Mouse (Mus musculus): ENCODE results near the gene Lypd6b. TPM values are rescaled to one million over a fixed set of nuclear protein-coding genes. Genes with fewer than 3 reads are reported as not detected.
A peak's percentile ranks its signal among the peaks of the same experiment; 100 is the strongest.

Gene Lypd6b
- 3.0 and 3.1 TPM in 2 replicates for polyA plus RNA-seq (2015; fragmentation: Nextera tagmentation; extraction: Ambion mirVana)

- Histone ChIP-seq H3K9me3 (replicated peaks) (no peaks in the 10 kb centered on the region), H3K27ac (no peak within 1 kb of the TSS), H3K36me3 (ENCODE audit: poor library complexity, severe bottlenecking) (no peaks in the 10 kb centered on the region), H3K9ac (peak within 1 kb of the TSS; percentile 73), H3K4me3 (peak within 1 kb of the TSS; percentile 66), H3K4me2 (peak within 1 kb of the TSS; percentile 100), H3K27me3 (peaks cover 37% of the 10 kb centered on the region), H3K4me1 (peaks cover 21% of the 10 kb centered on the region)
- WGBS: under 1% methylated on average over 70 of the region's 79 CpGs
- ATAC-seq: peak; percentile 62
These were observed at the start of gene Lypd6b for GRCm38 (mm10) chr2:49787376-49788050. Lypd6b (plus strand) TSS chr2:49787688.

- Histone ChIP-seq H3K9ac (no peak overlapping the region), H3K9me3 (replicated peaks) (no peaks in the 10 kb centered on the region), H3K36me3 (ENCODE audit: poor library complexity, severe bottlenecking) (peaks cover 82% of the 10 kb centered on the region), H3K4me2 (no peak overlapping the region), H3K27me3 (no peaks in the 10 kb centered on the region), H3K4me1 (peaks cover 33% of the 10 kb centered on the region), H3K4me3 (no peak overlapping the region), H3K27ac (no peak overlapping the region)
- WGBS: 92% methylated on average over 5 of the region's 5 CpGs
- ATAC-seq: no peak
These were observed 48.4 kb upstream of the Lypd6b start for GRCm38 (mm10) chr2:49739046-49739445.

GRCm38 (mm10) chr2:49741026-49741425 lies 46.5 kb upstream of the Lypd6b start:
- no peak overlapping the region for H3K9ac ChIP-seq
- no peak overlapping the region for H3K4me2 ChIP-seq
- no peaks in the 10 kb centered on the region for H3K9me3 ChIP-seq (replicated peaks)
- H3K27me3 ChIP-seq: no peaks in the 10 kb centered on the region
- no peak for ATAC-seq
- H3K4me3 ChIP-seq: no peak overlapping the region
- peak overlapping the region; percentile 83 for H3K27ac ChIP-seq
- H3K4me1 ChIP-seq: peaks cover 49% of the 10 kb centered on the region
- 81% methylated on average over 6 of the region's 6 CpGs for WGBS
- H3K36me3 ChIP-seq (ENCODE audit: poor library complexity, severe bottlenecking): peaks cover 88% of the 10 kb centered on the region

GRCm38 (mm10) chr2:49741895-49742734 lies 45.4 kb upstream of the Lypd6b start:
- Histone ChIP-seq H3K4me3 (no peak overlapping the region), H3K27ac (peak overlapping the region; percentile 83), H3K9me3 (replicated peaks) (no peaks in the 10 kb centered on the region), H3K9ac (no peak overlapping the region), H3K36me3 (ENCODE audit: poor library complexity, severe bottlenecking) (peaks cover 91% of the 10 kb centered on the region), H3K4me1 (peaks cover 49% of the 10 kb centered on the region), H3K4me2 (no peak overlapping the region), H3K27me3 (no peaks in the 10 kb centered on the region)
- peak; percentile 75 for ATAC-seq
- whole genome bisulfite sequencing: 64% methylated on average over 16 of the region's 16 CpGs

GRCm38 (mm10) chr2:49742919-49743318 lies 44.6 kb upstream of the Lypd6b start:
- Histone ChIP-seq H3K4me3 (no peak overlapping the region), H3K36me3 (ENCODE audit: poor library complexity, severe bottlenecking) (peaks cover 93% of the 10 kb centered on the region), H3K4me1 (peaks cover 49% of the 10 kb centered on the region), H3K27ac (peak overlapping the region; percentile 83), H3K9me3 (replicated peaks) (no peaks in the 10 kb centered on the region), H3K9ac (no peak overlapping the region), H3K4me2 (no peak overlapping the region), H3K27me3 (no peaks in the 10 kb centered on the region)
- 84% methylated on average over 4 of the region's 4 CpGs for WGBS
- no peak for ATAC-seq

GRCm38 (mm10) chr2:49743775-49744174 lies 43.7 kb upstream of the Lypd6b start:
- Histone ChIP-seq H3K4me3 (no peak overlapping the region), H3K36me3 (ENCODE audit: poor library complexity, severe bottlenecking) (peaks cover 87% of the 10 kb centered on the region)

GRCm38 (mm10) chr2:49744251-49745093 lies 43.0 kb upstream of the Lypd6b start:
- Histone ChIP-seq H3K4me3 (no peak overlapping the region), H3K27ac (peak overlapping the region; percentile 69), H3K9me3 (replicated peaks) (no peaks in the 10 kb centered on the region), H3K9ac (no peak overlapping the region), H3K4me2 (no peak overlapping the region), H3K36me3 (ENCODE audit: poor library complexity, severe bottlenecking) (peaks cover 86% of the 10 kb centered on the region), H3K4me1 (peaks cover 49% of the 10 kb centered on the region), H3K27me3 (no peaks in the 10 kb centered on the region)
- WGBS: 64% methylated on average over 11 of the region's 11 CpGs
- no peak for ATAC-seq

More at GRCm38 (mm10) chr2:49743775-49744174, 43.7 kb upstream of the Lypd6b start:
- 65% methylated on average over 6 of the region's 6 CpGs for WGBS
- no peak overlapping the region for H3K4me2 ChIP-seq
- H3K27ac ChIP-seq: peak overlapping the region; percentile 57
- H3K9me3 ChIP-seq (replicated peaks): no peaks in the 10 kb centered on the region
- H3K27me3 ChIP-seq: no peaks in the 10 kb centered on the region
- no peak for ATAC-seq
- peaks cover 49% of the 10 kb centered on the region for H3K4me1 ChIP-seq
- no peak overlapping the region for H3K9ac ChIP-seq

- H3K36me3 ChIP-seq (ENCODE audit: poor library complexity, severe bottlenecking): peaks cover 92% of the 10 kb centered on the region
- peak; percentile 41 for ATAC-seq
- H3K9ac ChIP-seq: no peak overlapping the region
- H3K9me3 ChIP-seq (replicated peaks): no peaks in the 10 kb centered on the region
- no peak overlapping the region for H3K4me2 ChIP-seq
- H3K27ac ChIP-seq: peak overlapping the region; percentile 69
- WGBS: 69% methylated on average over 14 of the region's 14 CpGs
- no peak overlapping the region for H3K4me3 ChIP-seq
- H3K4me1 ChIP-seq: peaks cover 49% of the 10 kb centered on the region
- no peaks in the 10 kb centered on the region for H3K27me3 ChIP-seq
These were observed 42.2 kb upstream of the Lypd6b start for GRCm38 (mm10) chr2:49745094-49745781.

- Histone ChIP-seq H3K4me1 (peaks cover 37% of the 10 kb centered on the region), H3K4me2 (no peak overlapping the region), H3K9ac (no peak overlapping the region), H3K9me3 (replicated peaks) (no peaks in the 10 kb centered on the region), H3K27me3 (no peaks in the 10 kb centered on the region), H3K36me3 (ENCODE audit: poor library complexity, severe bottlenecking) (peaks cover 93% of the 10 kb centered on the region), H3K4me3 (no peak overlapping the region), H3K27ac (no peak overlapping the region)
- no peak for ATAC-seq
- 90% methylated on average over 7 of the region's 7 CpGs for WGBS
These were observed 40.5 kb upstream of the Lypd6b start for GRCm38 (mm10) chr2:49746947-49747346.

GRCm38 (mm10) chr2:49747670-49748069 lies 39.8 kb upstream of the Lypd6b start:
- Histone ChIP-seq H3K4me2 (no peak overlapping the region), H3K9me3 (replicated peaks) (no peaks in the 10 kb centered on the region), H3K27me3 (no peaks in the 10 kb centered on the region), H3K4me1 (peaks cover 31% of the 10 kb centered on the region), H3K9ac (no peak overlapping the region), H3K27ac (no peak overlapping the region), H3K4me3 (no peak overlapping the region), H3K36me3 (ENCODE audit: poor library complexity, severe bottlenecking) (peaks cover 93% of the 10 kb centered on the region)
- no peak for ATAC-seq
- WGBS: 88% methylated on average over 2 of the region's 2 CpGs

- Histone ChIP-seq H3K36me3 (ENCODE audit: poor library complexity, severe bottlenecking) (peaks cover 93% of the 10 kb centered on the region), H3K4me2 (no peak overlapping the region), H3K9ac (no peak overlapping the region), H3K27ac (no peak overlapping the region), H3K4me3 (no peak overlapping the region), H3K9me3 (replicated peaks) (no peaks in the 10 kb centered on the region), H3K27me3 (no peaks in the 10 kb centered on the region), H3K4me1 (peaks cover 21% of the 10 kb centered on the region)
- 81% methylated on average over 14 of the region's 14 CpGs for WGBS
- no peak for ATAC-seq
These were observed 38.7 kb upstream of the Lypd6b start for GRCm38 (mm10) chr2:49748628-49749342.
